Mouse (Mus musculus) bone marrow macrophage, adult 2 months (primary cell): ENCODE data around the gene Defb13.

ENCODE experiments used
- CTCF ChIP-seq: IDR thresholded peaks from 2 replicates; pipeline ENCODE4 v1.5.1; 2012; ENCODE audit warnings: low read depth, mild to moderate bottlenecking, low read length, moderate library complexity
- POLR2A ChIP-seq: IDR thresholded peaks from 2 replicates; pipeline ENCODE4 v1.6.1; 2012; ENCODE audit warnings: mild to moderate bottlenecking, low read depth, low read length, borderline replicate concordance

DNA sequence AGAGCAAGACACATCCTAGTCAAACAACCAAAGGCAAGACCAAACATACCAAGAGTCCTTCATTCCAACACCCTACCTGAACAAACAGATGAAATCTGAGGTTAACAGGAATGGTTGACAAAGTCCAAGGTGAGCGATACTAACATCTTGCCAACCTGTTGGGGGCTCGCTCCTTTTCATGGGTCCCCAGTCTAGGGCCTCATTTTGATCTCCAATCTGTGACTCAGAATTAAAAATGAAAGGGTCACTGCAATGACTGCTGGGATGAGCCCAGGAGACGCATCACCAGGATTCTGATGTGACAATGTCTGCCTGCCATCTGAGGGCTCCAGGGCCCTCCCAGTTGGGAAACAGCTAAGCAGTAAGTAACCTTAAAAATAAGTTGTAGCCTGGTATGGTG is 22.9 kb downstream of the Defb13 start, which contains the start of gene Ccdc70:
- TF ChIP-seq CTCF (no peak), POLR2A (no peak)
